Comparison of ENCODE assay signal across 8 mouse cellular contexts in the genomic region with DNA sequence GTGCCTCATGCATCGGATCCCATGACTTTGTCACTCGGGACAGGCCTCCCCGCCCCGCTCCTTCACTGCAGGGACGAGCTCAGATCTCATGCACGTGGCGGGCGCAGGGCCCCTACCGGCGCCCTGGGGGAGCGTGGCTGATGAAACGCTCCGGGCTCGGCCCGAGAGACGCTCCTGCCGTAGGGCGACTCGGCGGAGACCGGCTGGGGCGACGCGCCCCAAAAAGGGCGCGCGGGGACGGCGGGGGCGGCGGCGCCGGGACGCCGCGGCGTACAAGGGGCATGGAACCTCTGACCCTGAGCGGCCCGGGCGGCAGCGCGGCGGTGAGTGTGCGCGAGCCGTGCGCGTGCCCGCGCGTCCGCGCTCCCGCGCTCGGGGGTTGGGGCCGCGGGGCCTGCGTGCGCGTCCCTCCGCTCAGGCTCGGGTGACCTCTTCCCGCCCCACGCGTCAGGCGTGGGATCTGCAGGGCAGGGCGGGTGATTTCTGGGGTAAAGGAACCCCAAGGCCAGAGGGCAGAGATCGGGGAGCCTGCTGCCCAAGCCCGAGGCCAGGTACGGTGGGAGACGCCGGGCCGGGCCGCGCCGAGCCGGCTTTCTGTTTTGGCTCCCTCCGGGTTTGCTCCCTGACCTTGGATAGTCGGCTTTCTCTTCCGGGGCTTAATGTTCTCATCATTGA. TPM values are rescaled to one million over a fixed set of nuclear protein-coding genes. Genes with fewer than 3 reads are reported as not detected.
DNase-seq lines count a peak whose midpoint lies in the region; ATAC-seq and TF ChIP-seq lines count a peak whose summit lies in the region.

A gene (plus strand): TSS at position 375 of the 675 bp plus-strand sequence.

- no peaks in the 10 kb centered on the region for H3K9me3 ChIP-seq in heart, embryonic 11.5 days (replicated peaks; ENCODE audit: control insufficient read depth, low read length)
- no peaks in the 10 kb centered on the region for H3K9me3 ChIP-seq in kidney, embryonic 15.5 days (replicated peaks)
- H3K9me3 ChIP-seq in liver, embryonic 14.5 days (ENCODE audit: control insufficient read depth, low read length): no peaks in the 10 kb centered on the region
- H3K9me3 ChIP-seq in stomach, embryonic 14.5 days (ENCODE audit: control insufficient read depth, low read depth, low read length): no peaks in the 10 kb centered on the region

- peak within 1 kb of the TSS; percentile 25 for H3K27ac ChIP-seq in heart, embryonic 11.5 days (ENCODE audit: low read depth, low read length)
- H3K27ac ChIP-seq in kidney, embryonic 15.5 days: peak within 1 kb of the TSS; percentile 71
- H3K27ac ChIP-seq in liver, embryonic 14.5 days: no peak within 1 kb of the TSS; the same call in 1 of the 2 replicates
- no peak within 1 kb of the TSS; the same call in 1 of the 2 replicates for H3K27ac ChIP-seq in stomach, embryonic 14.5 days (ENCODE audit: low read length)

- H3K27me3 ChIP-seq in heart, embryonic 11.5 days (ENCODE audit: control insufficient read depth, insufficient read depth, low read length): no peaks in the 10 kb centered on the region
- H3K27me3 ChIP-seq in kidney, embryonic 15.5 days: no peaks in the 10 kb centered on the region
- H3K27me3 ChIP-seq in liver, embryonic 14.5 days (ENCODE audit: control insufficient read depth, insufficient read depth, low read length): no peaks in the 10 kb centered on the region
- no peaks in the 10 kb centered on the region for H3K27me3 ChIP-seq in stomach, embryonic 14.5 days (ENCODE audit: control insufficient read depth, insufficient read depth, low read length)

- H3K4me2 ChIP-seq in heart, embryonic 11.5 days: peak within 1 kb of the TSS; percentile 74
- peak within 1 kb of the TSS; percentile 88 for H3K4me2 ChIP-seq in kidney, embryonic 15.5 days
- peak within 1 kb of the TSS; percentile 90 for H3K4me2 ChIP-seq in liver, embryonic 14.5 days (ENCODE audit: low read depth)
- H3K4me2 ChIP-seq in stomach, embryonic 14.5 days (replicated peaks; ENCODE audit: low read depth, low read length): peak within 1 kb of the TSS; percentile 80

- DNase-seq in brain, adult 2 months (ENCODE audit: low read depth, low spot score): peak; percentile 85
- DNase-seq in liver, embryonic 14.5 days (ENCODE audit: low read depth in 3 of 3, low spot score in 3 of 3): peak in 2 of 3 experiments; percentile 40 to 41
- peak; percentile 62 to 75 for DNase-seq in natural killer cell, adult 2 months (ENCODE audit: low spot score in 2 of 2)

- peaks cover 8% of the 10 kb centered on the region; the same call in 1 of the 2 replicates for H3K36me3 ChIP-seq in heart, embryonic 11.5 days (ENCODE audit: control insufficient read depth, insufficient read depth, low read length)
- peaks cover 22% of the 10 kb centered on the region for H3K36me3 ChIP-seq in kidney, embryonic 15.5 days
- H3K36me3 ChIP-seq in liver, embryonic 14.5 days (replicated peaks; ENCODE audit: control insufficient read depth, insufficient read depth, low read depth): no peaks in the 10 kb centered on the region
- no peaks in the 10 kb centered on the region for H3K36me3 ChIP-seq in stomach, embryonic 14.5 days (ENCODE audit: control insufficient read depth, insufficient read depth, low read length)

- peak; percentile 37 for TF ChIP-seq CTCF in liver, embryonic 14.5 days (IDR thresholded peaks at IDR 0.05; ENCODE audit: low read depth)

- WGBS in heart, embryonic 11.5 days (ENCODE audit: insufficient replicate concordance): under 1% methylated on average over 59 of the region's 81 CpGs
- WGBS in kidney, embryonic 15.5 days: under 1% methylated on average over 80 of the region's 81 CpGs
- 2% methylated on average over 66 of the region's 81 CpGs for WGBS in liver, embryonic 14.5 days (ENCODE audit: insufficient replicate concordance)
- WGBS in stomach, embryonic 14.5 days: under 1% methylated on average over 57 of the region's 81 CpGs

- peak; percentile 69 for ATAC-seq in CD4-positive, CD25-positive, alpha-beta regulatory T cell, adult 4 months
- peak; percentile 68 for ATAC-seq in erythroblast, adult 5-6 weeks (replicated peaks; ENCODE audit: low FRiP score, poor library complexity, severe bottlenecking)
- ATAC-seq in heart, embryonic 11.5 days (replicated peaks; ENCODE audit: insufficient number of reproducible peaks, low FRiP score, low TSS enrichment): peak; percentile 70
- ATAC-seq in kidney, embryonic 15.5 days (replicated peaks; ENCODE audit: low FRiP score): peak; percentile 76
- peak; percentile 86 for ATAC-seq in liver, embryonic 14.5 days (ENCODE audit: insufficient read depth)
- peak; percentile 76 for ATAC-seq in stomach, embryonic 14.5 days (ENCODE audit: insufficient number of reproducible peaks, insufficient read depth, low FRiP score, low read depth)

- H3K9ac ChIP-seq in heart, embryonic 11.5 days (ENCODE audit: low read depth, low read length): peak within 1 kb of the TSS; percentile 77
- peak within 1 kb of the TSS; percentile 76 for H3K9ac ChIP-seq in kidney, embryonic 15.5 days
- peak within 1 kb of the TSS; percentile 80 for H3K9ac ChIP-seq in liver, embryonic 14.5 days (replicated peaks)
- peak within 1 kb of the TSS; percentile 83 for H3K9ac ChIP-seq in stomach, embryonic 14.5 days (replicated peaks; ENCODE audit: low read depth, low read length)

- peak within 1 kb of the TSS; percentile 64 for H3K4me3 ChIP-seq in heart, embryonic 11.5 days (ENCODE audit: low read depth, low read length)
- H3K4me3 ChIP-seq in kidney, embryonic 15.5 days (replicated peaks): peak within 1 kb of the TSS; percentile 69
- peak within 1 kb of the TSS; percentile 77 to 80 for H3K4me3 ChIP-seq in liver, embryonic 14.5 days (ENCODE audit: insufficient read depth in 1 of 2, low read depth in 2 of 2, low read length in 2 of 2)
- H3K4me3 ChIP-seq in stomach, embryonic 14.5 days (ENCODE audit: low read depth, low read length): peak within 1 kb of the TSS; percentile 65

- H3K4me1 ChIP-seq in heart, embryonic 11.5 days (ENCODE audit: control insufficient read depth, insufficient read depth, low read length): peaks cover 35% of the 10 kb centered on the region
- H3K4me1 ChIP-seq in kidney, embryonic 15.5 days: peaks cover 51% of the 10 kb centered on the region
- H3K4me1 ChIP-seq in liver, embryonic 14.5 days (replicated peaks; ENCODE audit: control insufficient read depth in 2 of 2, insufficient read depth in 2 of 2, low read length in 1 of 2): peaks cover 7 to 34% of the 10 kb centered on the region in 2 experiments
- H3K4me1 ChIP-seq in stomach, embryonic 14.5 days (ENCODE audit: control insufficient read depth, insufficient read depth, low read length): peaks cover 38% of the 10 kb centered on the region

- no peak for TF ChIP-seq EP300 in liver, embryonic 14.5 days (IDR thresholded peaks at IDR 0.05; ENCODE audit: low read depth)

RNA-seq across cellular contexts. Expression of the gene that starts here (rescaled TPM):
- 10 to 100 TPM; 20.8 to 32.9 TPM for polyA plus RNA-seq in CD4-positive, CD25-positive, alpha-beta regulatory T cell, adult 4 months (2017; shearing (Covaris generic))
- 5.0 and 15.3 TPM in 2 replicates for total RNA-seq in erythroblast, adult 5-6 weeks (2015; ENCODE audit: low replicate concordance)
- 1.5 and 2.6 TPM in 2 replicates for total RNA-seq in erythroblast, adult 5-6 weeks (2017; ENCODE audit: low replicate concordance)
- polyA plus RNA-seq in heart, embryonic 11.5 days (2014; fragmentation: Nextera tagmentation; extraction: Ambion mirVana): 5.5 and 5.8 TPM in 2 replicates
- polyA plus RNA-seq in kidney, embryonic 15.5 days (2015; fragmentation: Nextera tagmentation; extraction: Ambion mirVana): 5.9 and 7.8 TPM in 2 replicates
- polyA plus RNA-seq in liver, embryonic 14.5 days (2012; rRNA removed): 3.5 and 5.1 TPM in 2 replicates
- 7.8 and 7.9 TPM in 2 replicates for polyA plus RNA-seq in liver, embryonic 14.5 days (2014; fragmentation: Nextera tagmentation; extraction: Ambion mirVana)
- polyA plus RNA-seq in stomach, embryonic 14.5 days (2014; fragmentation: Nextera tagmentation; extraction: Ambion mirVana): 4.9 and 7.0 TPM in 2 replicates

Comparison
In these comparisons a context has a peak if more than half of its experiments do, and no peak if none do; other contexts are left out.
1. H3K27ac ChIP-seq: peak in heart, embryonic 11.5 days (single experiment) and kidney, embryonic 15.5 days (single experiment); none in liver, embryonic 14.5 days (single experiment) and stomach, embryonic 14.5 days (single experiment).
2. Peak in every context shown above with its lines, with median percentiles within 50 percentile points of each other: ATAC-seq, DNase-seq, H3K4me2 ChIP-seq, H3K4me3 ChIP-seq and H3K9ac ChIP-seq.